Mouse (Mus musculus): ENCODE measurements at regions not wholly inside any gene's neighbourhood (a gene's known extent, or its start where the extent isn't known, plus 50 kb on each side); places are given as distances from the start of the nearest gene placed in this dataset.

- DNase-seq = no peak
Measured at GRCm38 (mm10) chr10:98725110-98725509, 189.1 kb upstream of the Atp2b1 start.

- no peak for DNase-seq
Measured at GRCm38 (mm10) chr10:98727130-98727529, 187.1 kb upstream of the Atp2b1 start.

- no peak for DNase-seq
Measured at GRCm38 (mm10) chr10:98728396-98729030, 185.7 kb upstream of the Atp2b1 start.

GRCm38 (mm10) chr10:98733950-98734585, 180.1 kb upstream of the Atp2b1 start:
- DNase-seq = no peak

- DNase-seq = no peak
Measured at GRCm38 (mm10) chr10:98740507-98741147, 173.6 kb upstream of the Atp2b1 start.

GRCm38 (mm10) chr10:98741398-98741797, 172.8 kb upstream of the Atp2b1 start:
- no peak for DNase-seq

GRCm38 (mm10) chr10:98742822-98743605, 171.2 kb upstream of the Atp2b1 start:
- peak; percentile 25 for DNase-seq

GRCm38 (mm10) chr10:98744246-98744645, 170.0 kb upstream of the Atp2b1 start:
- no peak for DNase-seq

- DNase-seq = no peak
Measured at GRCm38 (mm10) chr10:98744662-98745061, 169.5 kb upstream of the Atp2b1 start.

- no peak for DNase-seq
Measured at GRCm38 (mm10) chr10:98745409-98745808, 168.8 kb upstream of the Atp2b1 start.

- no peak for DNase-seq
Measured at GRCm38 (mm10) chr10:98745861-98746260, 168.3 kb upstream of the Atp2b1 start.

GRCm38 (mm10) chr10:98748856-98749583, 165.2 kb upstream of the Atp2b1 start:
- no peak for DNase-seq

GRCm38 (mm10) chr10:98749584-98749947, 164.6 kb upstream of the Atp2b1 start:
- no peak for DNase-seq

- no peak for DNase-seq
Measured at GRCm38 (mm10) chr10:98751376-98752058, 162.7 kb upstream of the Atp2b1 start.

- DNase-seq = no peak
Measured at GRCm38 (mm10) chr10:98761080-98761479, 153.1 kb upstream of the Atp2b1 start.

- DNase-seq = no peak
Measured at GRCm38 (mm10) chr10:98765786-98766419, 148.3 kb upstream of the Atp2b1 start.

- no peak for DNase-seq
Measured at GRCm38 (mm10) chr10:98779783-98780182, 134.4 kb upstream of the Atp2b1 start.

- no peak for DNase-seq
Measured at GRCm38 (mm10) chr10:98780938-98781337, 133.3 kb upstream of the Atp2b1 start.

- DNase-seq = no peak
Measured at GRCm38 (mm10) chr10:98781888-98782351, 132.3 kb upstream of the Atp2b1 start.

- DNase-seq = no peak
Measured at GRCm38 (mm10) chr10:98785411-98785810, 128.8 kb upstream of the Atp2b1 start.

- no peak for DNase-seq
Measured at GRCm38 (mm10) chr10:98786089-98786488, 128.1 kb upstream of the Atp2b1 start.

All from adrenal gland, adult 8-10 months (tissue).